Mouse (Mus musculus): ENCODE data around the gene A530016L24Rik. TPM values are rescaled to one million over a fixed set of nuclear protein-coding genes. Genes with fewer than 3 reads are reported as not detected.

Gene A530016L24Rik
- polyA plus RNA-seq, 1 experiment = not detected

DNA sequence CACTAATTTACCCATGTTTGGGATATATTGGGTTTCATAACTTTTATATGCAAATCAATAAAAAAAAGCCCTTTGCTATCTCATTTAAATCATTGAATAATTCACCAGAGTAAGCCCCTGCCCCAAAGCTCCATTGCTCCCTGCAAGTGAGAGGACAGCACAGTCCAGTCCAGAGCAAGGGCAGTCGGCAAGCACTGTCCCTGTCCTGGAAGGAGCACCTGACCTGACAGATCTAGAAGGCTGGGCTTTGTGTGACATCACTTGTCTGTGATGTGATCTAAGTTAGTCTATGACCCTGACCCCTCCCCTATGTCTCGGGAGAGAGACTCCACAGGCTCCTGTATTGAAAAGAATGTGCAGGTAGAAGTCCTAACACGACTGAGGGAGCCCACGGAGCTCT, 44.5 kb downstream of the A530016L24Rik start:
- TF ChIP-seq CTCF (IDR thresholded peaks at IDR 0.05; ENCODE audit: control insufficient read depth, insufficient read depth, low read length) (no peak), POLR2A (IDR thresholded peaks at IDR 0.05; ENCODE audit: borderline replicate concordance, control insufficient read depth, low read depth, low read length) (no peak)
- WGBS = 67% methylated on average over 4 of the region's 4 CpGs
- Histone ChIP-seq H3K4me3 (replicated peaks; ENCODE audit: control insufficient read depth, low read depth, low read length) (no peak overlapping the region), H3K4me1 (ENCODE audit: control insufficient read depth, insufficient read depth, low read length) (no peaks in the 10 kb centered on the region), H3K27ac (ENCODE audit: control insufficient read depth, insufficient read depth, low read depth, low read length, poor library complexity) (no peak overlapping the region)

DNA sequence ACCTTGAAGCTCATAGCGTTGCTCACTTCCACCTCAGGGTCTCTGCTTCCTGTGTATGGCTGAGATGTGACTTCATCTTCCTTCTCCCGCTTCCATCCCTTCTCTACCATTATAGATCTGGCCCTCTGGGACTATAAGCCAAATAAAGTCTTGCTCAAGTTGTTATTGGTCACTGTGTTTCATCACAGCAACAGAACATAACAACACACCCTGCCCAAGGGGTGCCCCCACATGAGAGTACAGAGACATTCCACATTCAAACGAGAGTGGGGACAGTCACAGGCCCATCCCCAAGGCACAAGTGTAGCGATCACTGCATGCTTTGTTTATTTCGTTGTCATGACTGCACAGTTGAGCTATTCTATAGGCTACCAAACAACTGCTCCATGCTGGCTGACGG, 48.0 kb downstream of the A530016L24Rik start:
- 71% methylated on average over 6 of the region's 6 CpGs for WGBS

DNA sequence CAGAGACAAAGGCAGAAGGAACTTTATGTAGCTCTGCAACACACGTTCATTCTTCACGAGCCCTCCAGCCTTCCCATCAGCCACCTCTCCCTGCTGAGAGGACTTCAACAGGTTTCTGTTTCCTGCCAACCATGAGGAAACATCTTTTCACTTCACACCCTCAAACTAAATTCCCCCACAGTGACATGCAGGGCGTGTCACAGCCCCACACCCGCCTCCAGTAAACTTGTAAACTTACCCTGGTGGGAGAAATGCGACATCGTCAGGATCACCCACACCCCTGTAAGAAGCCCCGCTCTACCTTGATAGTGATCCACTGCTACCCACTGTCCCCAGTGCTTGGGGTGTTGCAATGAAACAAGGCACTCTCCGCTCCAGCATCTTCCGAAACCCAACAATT, 49.1 kb downstream of the A530016L24Rik start:
- 61% methylated on average over 9 of the region's 9 CpGs for WGBS
- Histone ChIP-seq H3K4me1 (ENCODE audit: control insufficient read depth, insufficient read depth, low read length) (no peaks in the 10 kb centered on the region), H3K4me3 (replicated peaks; ENCODE audit: control insufficient read depth, low read depth, low read length) (no peak overlapping the region), H3K27ac (ENCODE audit: control insufficient read depth, insufficient read depth, low read depth, low read length, poor library complexity) (no peak overlapping the region)
- no peak for TF ChIP-seq POLR2A (IDR thresholded peaks at IDR 0.05; ENCODE audit: borderline replicate concordance, control insufficient read depth, low read depth, low read length)
- no peak for TF ChIP-seq CTCF (IDR thresholded peaks at IDR 0.05; ENCODE audit: control insufficient read depth, insufficient read depth, low read length)

More for the DNA sequence above, 48.0 kb downstream of the A530016L24Rik start:
- Histone ChIP-seq H3K27ac (ENCODE audit: control insufficient read depth, insufficient read depth, low read depth, low read length, poor library complexity) (no peak overlapping the region), H3K4me1 (ENCODE audit: control insufficient read depth, insufficient read depth, low read length) (no peaks in the 10 kb centered on the region), H3K4me3 (replicated peaks; ENCODE audit: control insufficient read depth, low read depth, low read length) (no peak overlapping the region)
- no peak for TF ChIP-seq CTCF (IDR thresholded peaks at IDR 0.05; ENCODE audit: control insufficient read depth, insufficient read depth, low read length)
- no peak for TF ChIP-seq POLR2A (IDR thresholded peaks at IDR 0.05; ENCODE audit: borderline replicate concordance, control insufficient read depth, low read depth, low read length)

DNA sequence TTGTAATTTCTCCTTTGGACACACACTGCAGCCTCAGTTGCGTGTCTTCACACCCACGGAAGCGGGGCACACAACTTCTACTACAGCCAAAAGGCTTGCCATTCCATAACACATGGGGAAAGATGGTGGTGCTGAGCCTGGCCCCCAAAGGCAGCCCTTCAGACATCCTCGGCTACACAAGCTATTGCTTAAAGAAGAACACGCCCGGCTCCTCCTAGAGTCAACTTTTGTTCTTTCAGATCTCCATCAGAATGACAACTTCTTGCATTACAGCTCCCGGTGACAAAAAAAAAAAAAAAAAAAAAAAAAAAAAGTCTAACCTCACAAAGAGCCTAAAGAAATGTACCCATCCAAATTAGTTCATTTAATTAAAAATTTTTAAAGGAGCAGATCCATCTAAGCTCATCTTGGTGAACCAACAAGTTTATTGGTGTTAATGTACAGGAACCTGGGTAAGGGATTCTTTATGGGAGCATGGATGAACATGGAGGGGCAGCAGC, 50.3 kb downstream of the A530016L24Rik start:
- Histone ChIP-seq H3K4me3 (replicated peaks; ENCODE audit: control insufficient read depth, low read depth, low read length) (no peak overlapping the region), H3K27ac (ENCODE audit: control insufficient read depth, insufficient read depth, low read depth, low read length, poor library complexity) (no peak overlapping the region), H3K4me1 (ENCODE audit: control insufficient read depth, insufficient read depth, low read length) (no peaks in the 10 kb centered on the region)
- TF ChIP-seq POLR2A (IDR thresholded peaks at IDR 0.05; ENCODE audit: borderline replicate concordance, control insufficient read depth, low read depth, low read length) (no peak), CTCF (IDR thresholded peaks at IDR 0.05; ENCODE audit: control insufficient read depth, insufficient read depth, low read length) (no peak)
- WGBS = 79% methylated on average over 7 of the region's 7 CpGs

DNA sequence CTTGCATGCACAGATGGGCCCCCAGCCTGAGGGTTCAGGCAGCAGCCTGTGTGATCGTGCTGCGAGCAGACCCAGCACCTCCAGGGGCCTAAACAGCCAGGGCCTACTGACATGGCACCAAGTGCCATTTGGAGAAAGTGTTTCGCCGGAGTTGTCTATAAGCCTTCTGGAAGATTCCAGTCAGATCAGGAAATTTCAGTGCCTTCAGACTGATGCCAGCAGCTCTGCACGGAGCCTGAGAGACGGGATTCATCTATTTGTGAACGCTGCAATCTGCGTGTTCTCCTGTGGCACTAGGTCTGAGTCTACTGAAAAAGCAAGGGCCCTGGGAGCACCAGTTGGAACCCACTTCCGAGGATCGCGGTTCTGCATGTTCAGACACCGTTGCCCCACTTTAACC, 51.1 kb downstream of the A530016L24Rik start:
- WGBS = 88% methylated on average over 12 of the region's 12 CpGs
- TF ChIP-seq CTCF (IDR thresholded peaks at IDR 0.05; ENCODE audit: control insufficient read depth, insufficient read depth, low read length) (no peak), POLR2A (IDR thresholded peaks at IDR 0.05; ENCODE audit: borderline replicate concordance, control insufficient read depth, low read depth, low read length) (no peak)

DNA sequence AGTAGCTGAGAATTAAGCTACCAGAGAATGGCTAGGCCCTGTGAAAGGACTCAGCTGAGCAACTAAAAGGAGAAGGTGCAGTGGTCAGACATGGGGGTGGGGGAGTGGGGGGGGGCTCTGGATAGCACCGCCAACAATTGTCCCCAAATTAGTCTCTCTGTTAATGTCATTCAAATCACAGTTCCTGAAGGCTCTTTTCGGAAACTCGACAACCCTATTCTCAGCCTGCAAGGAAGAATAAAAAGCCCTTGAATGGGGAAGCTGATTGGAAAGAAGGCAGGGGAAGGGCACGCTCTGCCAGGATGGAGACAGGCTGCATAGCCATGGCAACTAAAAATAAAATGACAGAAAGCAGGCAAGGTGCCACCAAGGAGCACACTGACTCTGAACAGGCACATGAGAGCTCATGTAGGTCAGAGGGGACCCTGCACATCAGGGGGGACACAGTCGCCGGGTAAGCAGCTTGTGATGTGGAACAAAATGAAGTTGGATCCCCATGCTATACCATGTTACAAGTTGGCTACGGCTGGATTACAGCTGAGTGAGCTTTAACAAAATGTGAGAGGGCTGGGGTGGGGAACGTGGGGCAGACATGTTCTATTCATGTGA, 52.3 kb downstream of the A530016L24Rik start:
- Histone ChIP-seq H3K27ac (ENCODE audit: control insufficient read depth, insufficient read depth, low read depth, low read length, poor library complexity) (no peak overlapping the region), H3K4me3 (replicated peaks; ENCODE audit: control insufficient read depth, low read depth, low read length) (no peak overlapping the region), H3K4me1 (ENCODE audit: control insufficient read depth, insufficient read depth, low read length) (no peaks in the 10 kb centered on the region)
- 81% methylated on average over 8 of the region's 8 CpGs for WGBS
- no peak for TF ChIP-seq CTCF (IDR thresholded peaks at IDR 0.05; ENCODE audit: control insufficient read depth, insufficient read depth, low read length)
- TF ChIP-seq POLR2A (IDR thresholded peaks at IDR 0.05; ENCODE audit: borderline replicate concordance, control insufficient read depth, low read depth, low read length) = no peak

More for the DNA sequence above, 51.1 kb downstream of the A530016L24Rik start:
- Histone ChIP-seq H3K27ac (ENCODE audit: control insufficient read depth, insufficient read depth, low read depth, low read length, poor library complexity) (no peak overlapping the region), H3K4me3 (replicated peaks; ENCODE audit: control insufficient read depth, low read depth, low read length) (no peak overlapping the region), H3K4me1 (ENCODE audit: control insufficient read depth, insufficient read depth, low read length) (no peaks in the 10 kb centered on the region)

DNA sequence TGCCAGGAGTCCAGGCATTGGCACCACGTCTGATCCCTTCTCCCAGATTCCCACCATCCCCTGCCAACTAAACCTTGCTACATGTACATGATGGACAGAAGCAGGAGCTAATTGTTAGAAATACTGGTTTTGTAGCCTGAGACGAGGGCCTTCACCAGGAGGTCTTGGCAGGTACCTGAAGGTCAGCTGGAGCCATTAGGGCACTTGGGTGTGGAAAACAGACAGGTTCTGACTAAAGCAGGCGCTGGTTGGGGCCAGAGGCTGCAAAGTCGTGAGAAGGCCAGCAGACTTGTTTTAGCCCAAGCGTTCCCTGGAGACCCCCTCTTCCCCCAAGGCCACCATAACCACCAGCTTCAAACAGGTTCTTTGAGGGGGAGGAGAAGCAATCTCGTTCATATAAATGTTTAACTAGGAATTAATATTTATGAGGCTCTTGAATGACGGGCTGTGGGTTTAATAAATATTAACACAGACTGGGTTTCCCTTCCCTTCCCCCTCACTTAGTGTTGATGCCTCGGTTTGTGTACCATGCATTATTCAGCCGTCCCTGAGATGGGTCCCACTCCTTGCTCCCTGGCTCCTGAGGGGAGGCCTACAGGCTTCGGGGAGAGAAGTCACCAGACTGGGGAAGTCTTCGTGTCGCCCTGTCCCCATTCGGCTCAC, 53.1 kb downstream of the A530016L24Rik start:
- no peak for TF ChIP-seq CTCF (IDR thresholded peaks at IDR 0.05; ENCODE audit: control insufficient read depth, insufficient read depth, low read length)
- TF ChIP-seq POLR2A (IDR thresholded peaks at IDR 0.05; ENCODE audit: borderline replicate concordance, control insufficient read depth, low read depth, low read length) = no peak
- WGBS = 67% methylated on average over 13 of the region's 13 CpGs
- Histone ChIP-seq H3K27ac (ENCODE audit: control insufficient read depth, insufficient read depth, low read depth, low read length, poor library complexity) (no peak overlapping the region), H3K4me1 (ENCODE audit: control insufficient read depth, insufficient read depth, low read length) (no peaks in the 10 kb centered on the region), H3K4me3 (replicated peaks; ENCODE audit: control insufficient read depth, low read depth, low read length) (no peak overlapping the region)

DNA sequence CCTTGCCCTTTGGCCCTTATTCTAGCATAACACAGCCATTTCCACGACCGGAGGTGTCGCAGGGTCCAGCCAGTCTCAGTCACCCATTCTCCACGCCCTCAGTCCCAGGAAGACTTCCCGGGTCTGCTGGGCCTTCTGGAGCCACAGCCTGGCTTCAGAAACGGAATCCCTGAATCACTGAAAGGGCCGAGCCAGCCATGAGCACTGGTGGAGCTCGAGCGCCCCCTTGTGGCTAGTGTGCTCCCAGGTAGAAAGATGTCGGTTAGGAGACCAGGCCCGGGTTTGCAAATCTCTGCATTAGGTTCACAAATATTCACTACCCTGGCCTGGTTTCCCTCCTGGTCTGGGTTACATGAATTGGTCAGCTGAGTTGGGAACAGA, 53.7 kb downstream of the A530016L24Rik start:
- TF ChIP-seq CTCF (IDR thresholded peaks at IDR 0.05; ENCODE audit: control insufficient read depth, insufficient read depth, low read length) (peak; percentile 87), POLR2A (IDR thresholded peaks at IDR 0.05; ENCODE audit: borderline replicate concordance, control insufficient read depth, low read depth, low read length) (no peak)
- WGBS = 12% methylated on average over 11 of the region's 11 CpGs
- Histone ChIP-seq H3K27ac (ENCODE audit: control insufficient read depth, insufficient read depth, low read depth, low read length, poor library complexity) (no peak overlapping the region), H3K4me1 (ENCODE audit: control insufficient read depth, insufficient read depth, low read length) (no peaks in the 10 kb centered on the region), H3K4me3 (replicated peaks; ENCODE audit: control insufficient read depth, low read depth, low read length) (no peak overlapping the region)

Data from bone marrow, adult 2 months (tissue).